Mouse (Mus musculus) heart, embryonic 13.5 days (tissue): ENCODE results near the gene Rin2. TPM values are rescaled to one million over a fixed set of nuclear protein-coding genes. Genes with fewer than 3 reads are reported as not detected.

Experiments
- ATAC-seq: fragments of 200-750 bp; cut with Nextera tagmentation; 2 replicates; pipeline ENCODE4 v1.8.0; 2017; ENCODE audit warnings: moderate TSS enrichment; ENCODE audit not compliant: insufficient number of reproducible peaks, low FRiP score, low TSS enrichment; ENCODE audit errors: extremely low read depth
- H3K27ac ChIP-seq: fragments of 300-500 bp; sonication (generic); replicated peaks from 2 replicates; pipeline ENCODE4 v1.5.1; 2015; ENCODE audit warnings: moderate library complexity, mild to moderate bottlenecking, inconsistent platforms
- H3K27me3 ChIP-seq: fragments of 300-500 bp; sonication (generic); replicated peaks from 2 replicates; pipeline ENCODE4 v1.6.1; 2015; ENCODE audit warnings: mild to moderate bottlenecking, inconsistent platforms
- H3K36me3 ChIP-seq: fragments of 300-500 bp; sonication (generic); 2 replicates; pipeline ENCODE4 v1.6.1; 2015; ENCODE audit warnings: mild to moderate bottlenecking, inconsistent platforms
- H3K4me1 ChIP-seq: fragments of 300-500 bp; sonication (generic); 2 replicates; pipeline ENCODE4 v1.6.1; 2015; ENCODE audit warnings: inconsistent platforms
- H3K4me2 ChIP-seq: fragments of 300-500 bp; sonication (generic); 2 replicates; pipeline ENCODE4 v1.6.1; 2015; ENCODE audit warnings: inconsistent platforms, mild to moderate bottlenecking, moderate library complexity
- H3K4me3 ChIP-seq: fragments of 300-500 bp; sonication (generic); 2 replicates; pipeline ENCODE4 v1.5.1; 2015; ENCODE audit warnings: moderate library complexity, mild to moderate bottlenecking, inconsistent platforms
- H3K9ac ChIP-seq: fragments of 300-500 bp; sonication (generic); 2 replicates; pipeline ENCODE4 v1.6.1; 2015; ENCODE audit warnings: inconsistent platforms, mild to moderate bottlenecking, moderate library complexity
- H3K9me3 ChIP-seq: fragments of 300-500 bp; sonication (generic); 2 replicates; pipeline ENCODE4 v1.6.1; 2016; ENCODE audit warnings: inconsistent platforms
- WGBS: fragments of 180-500 bp; shearing (Covaris S2); methylation state at CpG from one replicate; pipeline ENCODE4 v1.1.7; 2015; ENCODE audit warnings: mixed read lengths; 5-methylcytosine and 5-hydroxymethylcytosine counted together
- microRNA-seq: library from miRNA; unstranded; fragments of <30 nt; microRNA quantifications from one replicate; pipeline ENCODE4, GENCODE M21; 2016
- polyA plus RNA-seq: library from polyadenylated mRNA; unstranded; fragments of >200 nt; fragmentation: Nextera tagmentation; extraction: Ambion mirVana; gene quantifications from 2 replicates; pipeline ENCODE4 v1.2.1, GENCODE M21; 2015

Gene Rin2
- polyA plus RNA-seq, 1 experiment from 2014 or later = 15.6 TPM

DNA sequence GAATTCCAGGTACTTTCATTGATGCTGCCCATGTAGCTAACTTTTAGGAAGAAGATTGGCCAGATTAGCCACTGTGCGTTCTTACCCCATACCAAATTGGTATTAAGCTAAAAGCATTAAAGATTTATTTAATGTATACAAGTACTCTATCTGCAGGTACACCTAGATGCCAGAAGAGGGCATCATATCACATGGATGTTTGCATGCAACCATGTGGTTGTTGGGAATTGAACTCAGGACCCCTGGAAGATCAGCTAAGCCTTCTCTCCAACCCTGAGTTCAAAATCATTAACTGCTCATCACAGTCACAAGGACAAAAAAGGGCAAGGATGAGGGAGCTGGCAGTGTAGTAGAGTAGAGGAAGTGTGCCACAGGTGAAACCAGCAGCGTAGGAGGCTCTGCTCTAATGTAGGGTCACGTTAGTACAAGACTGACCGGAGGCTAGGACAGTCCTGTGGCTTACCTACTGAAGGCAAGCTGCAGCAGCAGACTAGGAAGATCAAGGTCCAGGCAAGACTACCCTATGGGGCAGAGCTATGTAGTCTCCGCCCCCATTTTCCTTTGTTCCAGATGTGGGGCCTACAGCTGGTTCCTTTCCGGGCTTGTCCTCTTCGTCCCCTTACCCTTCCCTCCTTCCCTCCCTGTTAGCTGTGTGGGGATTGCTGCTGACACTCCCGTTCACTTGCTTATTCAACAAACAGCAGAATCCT is 246.1 kb downstream of the Rin2 start:
- 84% methylated on average over 8 of the region's 8 CpGs for WGBS
- no peak for ATAC-seq
- no peaks in the 10 kb centered on the region for H3K9me3 ChIP-seq

DNA sequence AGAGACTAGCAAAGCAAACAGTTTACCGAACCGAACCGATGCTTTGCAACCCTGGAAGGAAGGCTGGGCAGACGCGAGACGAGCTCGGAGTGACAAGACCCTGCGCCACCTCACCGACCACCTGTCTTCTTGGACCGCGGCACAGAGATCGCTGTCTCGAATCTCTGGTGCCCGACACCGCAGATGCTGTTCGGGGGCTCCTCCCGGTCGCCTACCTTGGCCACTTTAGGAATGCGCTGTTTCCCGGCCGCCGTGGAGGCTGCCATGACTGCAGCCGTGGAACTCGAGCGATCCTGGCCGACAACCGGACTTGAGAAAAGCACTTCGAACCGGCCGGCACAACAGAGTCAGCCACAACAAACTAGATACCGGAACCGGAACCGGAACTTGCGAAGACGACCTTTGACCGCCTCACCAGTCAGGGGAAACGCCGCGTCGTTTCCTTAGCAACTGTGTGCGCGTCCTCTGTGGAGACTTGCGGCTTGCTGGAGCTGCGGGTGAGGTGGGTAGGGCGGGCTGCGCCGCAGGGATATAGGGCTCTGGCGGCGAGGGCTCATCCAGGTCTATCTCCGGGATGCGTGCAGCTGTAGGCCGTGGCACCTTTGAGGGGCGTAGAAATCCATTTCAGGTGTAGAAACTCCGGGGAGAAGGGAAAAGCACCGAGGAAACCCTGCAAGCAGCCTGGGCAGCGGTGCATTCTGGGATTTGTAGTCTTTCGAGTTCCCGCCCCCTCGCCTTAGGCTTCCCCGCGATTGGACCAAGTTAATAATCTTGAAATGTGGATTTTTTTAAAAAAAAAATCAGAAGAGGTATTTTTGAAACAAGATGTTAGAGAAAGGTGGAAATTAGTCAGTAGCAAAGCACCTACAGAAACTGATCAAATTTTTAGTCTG is 259.6 kb downstream of the Rin2 start, which contains the start of the genes Cfap61 and Crnkl1:
TSS of gene Cfap61 (plus strand) at position 446 of the 893 bp plus-strand sequence.
TSS of gene Crnkl1 (minus strand) at position 676 of the 893 bp plus-strand sequence.
- Histone ChIP-seq H3K4me2 (peak within 1 kb of the TSS; percentile 95), H3K4me1 (peaks cover 15% of the 10 kb centered on the region), H3K9ac (peak within 1 kb of the TSS; percentile 91), H3K9me3 (no peaks in the 10 kb centered on the region), H3K36me3 (peaks cover 31% of the 10 kb centered on the region), H3K27me3 (0 out of 2 replicates have a peak, but pooled peaks cover 3% of the 10 kb centered on the region), H3K4me3 (peak within 1 kb of the TSS; percentile 95), H3K27ac (0 out of 2 replicates have a peak within 1 kb of the TSS, but pooled peaks have one; percentile 20)
- under 1% methylated on average over 61 of the region's 61 CpGs for WGBS
- peak; percentile 95 for ATAC-seq

More for the DNA sequence above, 246.1 kb downstream of the Rin2 start:
- H3K27ac ChIP-seq = no peak overlapping the region
- H3K4me2 ChIP-seq = no peak overlapping the region
- H3K9ac ChIP-seq = no peak overlapping the region
- 0 out of 2 replicates have a peak, but pooled peaks cover 3% of the 10 kb centered on the region for H3K4me1 ChIP-seq
- peaks cover 95% of the 10 kb centered on the region for H3K36me3 ChIP-seq
- H3K27me3 ChIP-seq = no peaks in the 10 kb centered on the region
- no peak overlapping the region for H3K4me3 ChIP-seq

DNA sequence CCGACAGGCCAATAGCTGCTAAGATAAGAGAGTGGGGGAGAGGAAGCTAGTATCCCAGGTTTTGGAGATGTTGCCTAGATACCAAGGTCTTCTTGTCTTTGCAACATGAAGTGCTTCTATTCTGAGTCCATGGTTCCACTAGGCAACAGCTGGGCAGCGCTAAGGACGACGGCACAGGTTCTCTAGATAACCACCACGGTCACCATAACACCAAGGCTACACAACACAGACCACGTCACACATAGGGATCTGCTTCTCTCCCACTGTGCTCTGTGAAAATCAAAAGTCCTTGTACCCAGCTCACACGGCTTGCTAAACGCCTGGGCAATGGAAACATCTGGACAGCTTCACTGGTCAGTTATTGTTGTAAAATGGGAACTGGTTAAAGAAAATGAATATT is 262.0 kb downstream of the Rin2 start:
- no peak for ATAC-seq
- Histone ChIP-seq H3K27ac (0 out of 2 replicates have a peak overlapping the region, but pooled peaks have one; percentile 10), H3K4me2 (peak overlapping the region; percentile 39), H3K9me3 (no peaks in the 10 kb centered on the region), H3K4me3 (no peak overlapping the region), H3K27me3 (0 out of 2 replicates have a peak, but pooled peaks cover 3% of the 10 kb centered on the region), H3K36me3 (peaks cover 9% of the 10 kb centered on the region), H3K4me1 (peaks cover 15% of the 10 kb centered on the region), H3K9ac (no peak overlapping the region)
- 44% methylated on average over 8 of the region's 8 CpGs for WGBS

Small RNA genes lying within 50 kb of the gene (microRNA-seq; reads per million reads assigned to microRNA genes)
- not detected for gene Gm25026

Other genes starting within 250 kb of the Rin2 start
- gene Naa20, start 226.9 kb downstream of the Rin2 start, polyA plus RNA-seq = 145 and 181 TPM in 2 replicates